Mouse (Mus musculus) erythroblast, embryonic 14.5 days (primary cell): Measurements from ENCODE around the gene Jade2. TPM values are rescaled to one million over a fixed set of nuclear protein-coding genes. Genes with fewer than 3 reads are reported as not detected.

Experiments
- H3K27me3 ChIP-seq: 2 replicates; pipeline ENCODE4 v1.6.1; 2012; ENCODE audit warnings: inconsistent platforms; ENCODE audit not compliant: control insufficient read depth
- H3K36me3 ChIP-seq: 2 replicates; pipeline ENCODE4 v1.6.1; 2012; ENCODE audit warnings: mild to moderate bottlenecking, inconsistent platforms; ENCODE audit not compliant: control insufficient read depth
- H3K4me1 ChIP-seq: 2 replicates; pipeline ENCODE4 v1.6.1; 2012; ENCODE audit warnings: inconsistent platforms; ENCODE audit not compliant: control insufficient read depth
- H3K4me3 ChIP-seq: replicated peaks from 2 replicates; pipeline ENCODE3; 2012; ENCODE audit warnings: moderate library complexity, mild to moderate bottlenecking, inconsistent platforms
- H3K9me3 ChIP-seq: 2 replicates; pipeline ENCODE4 v1.6.1; 2012; ENCODE audit warnings: low read length, inconsistent platforms, mixed read lengths; ENCODE audit not compliant: control insufficient read depth
- GATA1 ChIP-seq: IDR thresholded peaks from 2 replicates; pipeline ENCODE4 v1.6.1; 2012; ENCODE audit warnings: low read length, inconsistent platforms, mixed read lengths
- TAL1 ChIP-seq: IDR thresholded peaks from 3 replicates; pipeline ENCODE4 v1.6.1; 2012; ENCODE audit warnings: low read length, inconsistent platforms, mixed read lengths
- polyA plus RNA-seq: library from polyadenylated mRNA; stranded (reverse); fragments of >175 nt; gene quantifications from 2 replicates; pipeline ENCODE4 v1.2.3, GENCODE M21; 2012

The Jade2 gene
- polyA plus RNA-seq, 1 experiment: 0.18 TPM

GRCm38 (mm10) chr11:51785926-51786325 is 71.5 kb downstream of the Jade2 start:
- Histone ChIP-seq H3K9me3 (no peaks in the 10 kb centered on the region), H3K27me3 (no peaks in the 10 kb centered on the region), H3K36me3 (peaks cover 83% of the 10 kb centered on the region), H3K4me1 (no peaks in the 10 kb centered on the region), H3K4me3 (no peak overlapping the region)
- TF ChIP-seq GATA1 (no peak), TAL1 (no peak)

- Histone ChIP-seq H3K36me3 (peaks cover 83% of the 10 kb centered on the region), H3K9me3 (no peaks in the 10 kb centered on the region), H3K27me3 (no peaks in the 10 kb centered on the region), H3K4me3 (no peak overlapping the region), H3K4me1 (peaks cover 4% of the 10 kb centered on the region)
- TF ChIP-seq GATA1 (no peak), TAL1 (no peak)
These were observed 74.7 kb downstream of the Jade2 start for GRCm38 (mm10) chr11:51782721-51783120.

- Histone ChIP-seq H3K4me1 (peaks cover 10% of the 10 kb centered on the region), H3K36me3 (peaks cover 75% of the 10 kb centered on the region), H3K4me3 (no peak overlapping the region), H3K27me3 (no peaks in the 10 kb centered on the region), H3K9me3 (no peaks in the 10 kb centered on the region)
- TF ChIP-seq GATA1 (no peak), TAL1 (no peak)
These were observed 76.6 kb downstream of the Jade2 start for GRCm38 (mm10) chr11:51780773-51781267.

- Histone ChIP-seq H3K9me3 (no peaks in the 10 kb centered on the region), H3K27me3 (no peaks in the 10 kb centered on the region), H3K36me3 (peaks cover 60% of the 10 kb centered on the region), H3K4me3 (no peak overlapping the region), H3K4me1 (peaks cover 25% of the 10 kb centered on the region)
- TF ChIP-seq TAL1: no peak
- TF ChIP-seq GATA1: no peak
These were observed 80.0 kb downstream of the Jade2 start for GRCm38 (mm10) chr11:51777478-51777877.

GRCm38 (mm10) chr11:51775507-51775906 is 81.9 kb downstream of the Jade2 start:
- Histone ChIP-seq H3K9me3 (no peaks in the 10 kb centered on the region), H3K4me3 (no peak overlapping the region), H3K36me3 (peaks cover 48% of the 10 kb centered on the region), H3K27me3 (no peaks in the 10 kb centered on the region), H3K4me1 (peaks cover 25% of the 10 kb centered on the region)
- TF ChIP-seq GATA1 (no peak), TAL1 (no peak)

- H3K27me3 ChIP-seq: no peaks in the 10 kb centered on the region
- TF ChIP-seq GATA1 (no peak), TAL1 (no peak)
- H3K9me3 ChIP-seq: no peaks in the 10 kb centered on the region
- H3K4me3 ChIP-seq: no peak overlapping the region
- peaks cover 24% of the 10 kb centered on the region for H3K36me3 ChIP-seq
- H3K4me1 ChIP-seq: peaks cover 32% of the 10 kb centered on the region
These were observed 89.2 kb downstream of the Jade2 start for GRCm38 (mm10) chr11:51768296-51768695.

GRCm38 (mm10) chr11:51767579-51768220 is 89.8 kb downstream of the Jade2 start:
- no peak overlapping the region for H3K4me3 ChIP-seq
- peaks cover 22% of the 10 kb centered on the region for H3K36me3 ChIP-seq
- TF ChIP-seq GATA1: no peak
- TF ChIP-seq TAL1: no peak
- H3K4me1 ChIP-seq: peaks cover 38% of the 10 kb centered on the region
- H3K27me3 ChIP-seq: no peaks in the 10 kb centered on the region
- no peaks in the 10 kb centered on the region for H3K9me3 ChIP-seq

- H3K36me3 ChIP-seq: peaks cover 10% of the 10 kb centered on the region
- TF ChIP-seq GATA1 (0 out of 2 replicates have a peak, but pooled peaks have one; percentile 16), TAL1 (no peak)
- H3K4me1 ChIP-seq: peaks cover 39% of the 10 kb centered on the region
- H3K9me3 ChIP-seq: no peaks in the 10 kb centered on the region
- H3K4me3 ChIP-seq: peak overlapping the region; percentile 82
- peaks cover 11% of the 10 kb centered on the region for H3K27me3 ChIP-seq
These were observed 92.6 kb downstream of the Jade2 start for GRCm38 (mm10) chr11:51764816-51765215.

GRCm38 (mm10) chr11:51763955-51764354 is 93.5 kb downstream of the Jade2 start:
- Histone ChIP-seq H3K36me3 (peaks cover 10% of the 10 kb centered on the region), H3K9me3 (no peaks in the 10 kb centered on the region), H3K4me3 (peak overlapping the region; percentile 82), H3K27me3 (peaks cover 12% of the 10 kb centered on the region), H3K4me1 (peaks cover 39% of the 10 kb centered on the region)
- TF ChIP-seq TAL1 (no peak), GATA1 (no peak)

Other genes starting within 250 kb of the Jade2 start
- gene Nhp2, start 237.9 kb downstream of the Jade2 start, polyA plus RNA-seq: 7.4 and 8.9 TPM in 2 replicates
- gene Rmnd5b, start 221.8 kb downstream of the Jade2 start, polyA plus RNA-seq: 1.4 and 1.5 TPM in 2 replicates
- 0.03 TPM in 2 replicates for gene N4bp3, start 206.8 kb downstream of the Jade2 start, polyA plus RNA-seq
- gene D930048N14Rik, start 206.7 kb downstream of the Jade2 start, polyA plus RNA-seq: not detected in 2 replicates
- 0.14 and 0.15 TPM in 2 replicates for gene 0610009B22Rik, start 168.8 kb downstream of the Jade2 start, polyA plus RNA-seq
- 0.22 and 0.26 TPM in 2 replicates for gene Sec24a, start 94.0 kb downstream of the Jade2 start, polyA plus RNA-seq
- 0.27 and 0.65 TPM in 2 replicates for gene Sar1b, start 94.0 kb downstream of the Jade2 start, polyA plus RNA-seq
- 1.8 and 2.1 TPM in 2 replicates for gene Cdkn2aipnl, start 110.0 kb upstream of the Jade2 start, polyA plus RNA-seq
- gene Ube2b, start 143.1 kb upstream of the Jade2 start, polyA plus RNA-seq: 31.1 and 40.0 TPM in 2 replicates
- gene Cdkl3, start 146.6 kb upstream of the Jade2 start, polyA plus RNA-seq: not detected in 2 replicates
- 0.82 and 1.1 TPM in 2 replicates for gene Ppp2ca, start 241.0 kb upstream of the Jade2 start, polyA plus RNA-seq